Mouse (Mus musculus): ENCODE results near the gene Lmbr1l. TPM values are rescaled to one million over a fixed set of nuclear protein-coding genes. Genes with fewer than 3 reads are reported as not detected.

The Lmbr1l gene
- polyA plus RNA-seq, 1 experiment from 2014 or later, result 26.4 TPM

DNA sequence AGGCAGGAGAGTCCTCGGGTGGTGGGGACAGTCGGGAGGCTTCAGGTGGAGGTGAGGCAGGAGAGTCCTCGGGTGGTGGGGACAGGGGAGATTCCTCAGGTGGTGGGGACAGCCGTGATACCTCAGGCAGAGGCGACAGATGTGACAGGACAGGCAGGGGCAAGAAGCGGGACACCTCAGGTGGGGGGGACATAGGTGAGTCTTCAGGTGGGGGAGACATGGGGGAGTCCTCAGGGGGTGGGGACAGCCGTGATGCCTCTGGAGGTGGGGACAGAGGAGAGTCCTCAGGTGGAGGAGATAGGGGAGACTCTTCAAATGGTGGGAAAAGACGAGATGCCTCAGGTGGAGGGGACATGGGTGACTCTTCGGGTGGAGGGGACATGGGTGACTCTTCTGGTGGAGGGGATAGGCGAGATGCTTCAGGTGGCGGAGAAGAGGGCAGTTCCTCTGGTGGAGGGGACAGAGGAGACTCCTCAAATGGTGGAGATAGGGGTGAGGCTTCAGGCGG is 54.5 kb downstream of the Lmbr1l start:
- WGBS, result 93% methylated on average over 12 of the region's 12 CpGs
- Histone ChIP-seq H3K27ac (no peak overlapping the region), H3K9ac (no peak overlapping the region), H3K4me2 (replicated peaks) (no peak overlapping the region), H3K27me3 (no peaks in the 10 kb centered on the region), H3K4me1 (peaks cover 15% of the 10 kb centered on the region), H3K4me3 (no peak overlapping the region), H3K36me3 (peaks cover 80% of the 10 kb centered on the region), H3K9me3 (no peaks in the 10 kb centered on the region)
- no peak for ATAC-seq (ENCODE audit: insufficient number of reproducible peaks, insufficient read depth, low FRiP score, low TSS enrichment)

DNA sequence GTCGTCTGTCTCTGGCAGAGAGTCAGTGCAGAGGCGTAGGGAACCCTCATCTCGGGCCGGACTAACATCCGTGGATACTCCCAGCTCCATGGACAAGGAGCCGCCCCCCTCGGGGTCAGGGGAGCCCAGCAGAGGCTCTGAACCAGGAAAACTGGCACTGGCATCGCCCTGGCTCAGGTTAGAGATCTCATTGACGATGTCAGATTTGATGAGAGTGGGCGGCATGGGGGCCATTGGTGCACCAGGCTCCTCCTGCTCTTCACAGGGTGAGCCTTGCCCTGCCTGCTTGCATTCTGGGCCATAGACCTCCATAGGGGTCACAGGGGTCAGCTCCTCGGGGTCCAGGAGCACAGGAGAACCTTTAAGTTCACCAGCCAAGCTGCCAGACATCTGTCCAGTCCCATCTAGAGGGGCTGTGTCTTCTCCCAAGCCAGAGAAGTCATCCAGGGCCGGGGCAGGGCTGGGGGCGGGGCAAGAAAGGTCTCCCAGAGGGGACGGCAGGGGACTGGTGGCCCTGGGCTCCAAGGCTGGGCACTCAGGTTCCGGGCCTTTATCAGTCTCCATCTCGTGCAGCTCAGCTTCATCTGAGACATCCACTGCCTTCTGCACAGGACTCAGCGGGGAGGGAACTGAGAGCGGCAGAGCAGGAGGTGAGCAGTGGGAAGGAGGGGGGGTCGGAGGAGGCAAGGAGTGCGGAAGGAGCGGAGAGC is 56.2 kb downstream of the Lmbr1l start:
- no peaks in the 10 kb centered on the region for H3K4me1 ChIP-seq
- H3K27me3 ChIP-seq, result no peaks in the 10 kb centered on the region
- no peak overlapping the region for H3K4me3 ChIP-seq
- no peak overlapping the region for H3K4me2 ChIP-seq (replicated peaks)
- H3K27ac ChIP-seq, result no peak overlapping the region
- H3K9ac ChIP-seq, result no peak overlapping the region
- 87% methylated on average over 21 of the region's 21 CpGs for WGBS
- ATAC-seq (ENCODE audit: insufficient number of reproducible peaks, insufficient read depth, low FRiP score, low TSS enrichment), result no peak
- no peaks in the 10 kb centered on the region for H3K9me3 ChIP-seq
- H3K36me3 ChIP-seq, result peaks cover 96% of the 10 kb centered on the region

DNA sequence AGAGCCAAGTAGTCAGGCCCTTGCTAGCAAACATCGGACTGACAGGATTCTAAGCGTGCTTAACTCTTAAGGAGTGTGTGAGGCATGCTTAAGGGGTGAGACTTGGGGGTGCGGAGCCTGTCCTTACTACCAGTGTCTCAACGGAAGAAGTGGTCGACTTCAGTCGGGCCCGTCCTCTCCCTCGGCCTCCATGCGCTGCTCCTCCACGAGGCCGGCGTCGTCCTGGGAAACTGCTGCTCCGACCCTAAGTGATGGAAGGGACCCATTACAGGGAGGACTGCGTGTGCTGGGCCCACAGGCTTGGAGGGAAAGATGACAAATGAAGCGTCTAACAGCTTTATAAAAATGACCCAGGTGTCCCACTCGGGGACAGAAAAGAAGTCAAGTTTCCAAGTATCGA is 57.1 kb downstream of the Lmbr1l start:
- Histone ChIP-seq H3K4me1 (no peaks in the 10 kb centered on the region), H3K9ac (no peak overlapping the region), H3K27ac (no peak overlapping the region), H3K4me2 (replicated peaks) (no peak overlapping the region), H3K27me3 (no peaks in the 10 kb centered on the region), H3K36me3 (peaks cover 99% of the 10 kb centered on the region), H3K4me3 (no peak overlapping the region), H3K9me3 (no peaks in the 10 kb centered on the region)
- 95% methylated on average over 18 of the region's 18 CpGs for WGBS
- ATAC-seq (ENCODE audit: insufficient number of reproducible peaks, insufficient read depth, low FRiP score, low TSS enrichment), result no peak

DNA sequence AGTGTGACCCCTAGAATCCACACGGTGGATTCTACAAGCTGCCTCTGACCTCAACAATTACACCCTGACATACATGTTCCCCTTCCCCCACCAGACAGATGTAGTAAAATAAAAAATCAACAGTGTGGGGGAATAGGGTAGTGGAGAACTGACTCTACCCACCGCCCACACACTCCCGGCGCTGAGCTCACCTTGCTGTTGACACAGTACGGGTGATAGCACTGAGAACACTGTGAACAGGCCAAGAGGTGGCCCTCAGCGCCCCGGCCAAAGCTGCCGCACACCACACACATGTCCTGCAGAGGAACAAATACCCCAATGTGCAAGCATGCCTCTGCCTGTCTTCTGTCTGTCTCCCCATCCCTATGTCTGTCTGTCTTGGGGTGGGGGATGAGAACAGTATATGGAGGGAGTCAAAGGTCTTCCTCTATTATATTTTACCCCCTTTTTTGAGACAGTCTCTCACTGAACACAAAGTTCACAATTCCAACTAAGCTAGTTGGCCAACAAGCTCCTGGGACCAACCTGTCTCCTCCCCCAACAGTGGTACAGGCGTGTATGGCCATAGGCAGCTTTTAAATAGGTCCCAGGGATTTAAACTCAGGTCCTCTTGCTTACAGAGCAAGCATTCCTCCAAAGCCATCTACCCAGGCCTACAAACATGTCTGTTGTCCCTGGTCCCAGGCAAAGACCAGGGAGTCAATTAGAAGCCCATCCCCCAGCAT is 58.5 kb downstream of the Lmbr1l start:
- Histone ChIP-seq H3K27ac (no peak overlapping the region), H3K27me3 (no peaks in the 10 kb centered on the region), H3K4me3 (no peak overlapping the region), H3K4me1 (no peaks in the 10 kb centered on the region), H3K36me3 (peaks cover 99% of the 10 kb centered on the region), H3K9me3 (no peaks in the 10 kb centered on the region), H3K9ac (no peak overlapping the region), H3K4me2 (replicated peaks) (no peak overlapping the region)
- no peak for ATAC-seq (ENCODE audit: insufficient number of reproducible peaks, insufficient read depth, low FRiP score, low TSS enrichment)
- WGBS, result 85% methylated on average over 9 of the region's 9 CpGs

DNA sequence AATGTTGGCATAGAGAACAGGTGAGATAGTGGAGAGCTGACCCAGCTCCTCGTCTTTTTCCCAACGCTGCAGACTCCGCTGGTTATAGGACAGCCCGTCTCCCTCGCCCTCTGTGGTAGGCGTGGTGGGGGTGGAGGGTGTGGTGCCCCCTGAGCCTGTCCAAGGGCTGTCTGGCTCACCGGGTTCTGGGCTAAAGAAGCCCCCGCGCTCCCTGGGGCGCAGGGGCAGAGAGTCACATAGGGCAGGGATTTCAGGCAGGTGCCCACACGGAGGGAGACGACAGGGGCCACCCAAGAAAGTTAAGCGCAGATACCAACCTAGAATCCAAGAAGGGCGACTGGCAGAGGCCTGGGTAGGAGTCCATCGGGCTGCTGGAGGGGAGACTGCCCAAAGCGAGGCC is 63.8 kb downstream of the Lmbr1l start:
- ATAC-seq (ENCODE audit: insufficient number of reproducible peaks, insufficient read depth, low FRiP score, low TSS enrichment), result no peak
- 96% methylated on average over 16 of the region's 16 CpGs for WGBS
- H3K36me3 ChIP-seq, result peaks cover 99% of the 10 kb centered on the region
- H3K4me3 ChIP-seq, result no peak overlapping the region
- no peaks in the 10 kb centered on the region for H3K9me3 ChIP-seq
- no peak overlapping the region for H3K4me2 ChIP-seq (replicated peaks)
- no peak overlapping the region for H3K27ac ChIP-seq
- no peaks in the 10 kb centered on the region for H3K27me3 ChIP-seq
- H3K4me1 ChIP-seq, result no peaks in the 10 kb centered on the region
- H3K9ac ChIP-seq, result no peak overlapping the region

Other genes with a start within 250 kb of the Lmbr1l start
- gene Rnd1, start 240.8 kb downstream of the Lmbr1l start, polyA plus RNA-seq (2016; fragmentation: Nextera tagmentation; extraction: Ambion mirVana), result 0.57 and 0.91 TPM in 2 replicates
- gene Ccdc65, start 210.0 kb downstream of the Lmbr1l start, polyA plus RNA-seq (2016; fragmentation: Nextera tagmentation; extraction: Ambion mirVana), result 1.1 and 1.2 TPM in 2 replicates
- 25.1 and 26.3 TPM in 2 replicates for gene Fkbp11, start 190.0 kb downstream of the Lmbr1l start, polyA plus RNA-seq (2016; fragmentation: Nextera tagmentation; extraction: Ambion mirVana)
- 51.2 and 52.1 TPM in 2 replicates for gene Arf3, start 155.0 kb downstream of the Lmbr1l start, polyA plus RNA-seq (2016; fragmentation: Nextera tagmentation; extraction: Ambion mirVana)
- gene Wnt10b, start 140.1 kb downstream of the Lmbr1l start, polyA plus RNA-seq (2016; fragmentation: Nextera tagmentation; extraction: Ambion mirVana), result 1.5 and 1.7 TPM in 2 replicates
- 0.13 and 0.38 TPM in 2 replicates for gene Wnt1, start 128.4 kb downstream of the Lmbr1l start, polyA plus RNA-seq (2016; fragmentation: Nextera tagmentation; extraction: Ambion mirVana)
- gene Ddn, start 108.7 kb downstream of the Lmbr1l start, polyA plus RNA-seq (2016; fragmentation: Nextera tagmentation; extraction: Ambion mirVana), result 0.04 TPM in 1 of 2 replicates, not detected in the other
- 85.9 and 87.1 TPM in 2 replicates for gene Prkag1, start 86.7 kb downstream of the Lmbr1l start, polyA plus RNA-seq (2016; fragmentation: Nextera tagmentation; extraction: Ambion mirVana)
- 12.9 and 14.2 TPM in 2 replicates for gene Kmt2d, start 47.0 kb downstream of the Lmbr1l start, polyA plus RNA-seq (2016; fragmentation: Nextera tagmentation; extraction: Ambion mirVana)
- gene Rhebl1, start 23.7 kb downstream of the Lmbr1l start, polyA plus RNA-seq (2016; fragmentation: Nextera tagmentation; extraction: Ambion mirVana), result 19.3 and 20.7 TPM in 2 replicates
- 0.67 and 1.2 TPM in 2 replicates for gene Dhh, start 19.7 kb downstream of the Lmbr1l start, polyA plus RNA-seq (2016; fragmentation: Nextera tagmentation; extraction: Ambion mirVana)
- gene Tuba1b, start 16.3 kb upstream of the Lmbr1l start, polyA plus RNA-seq (2016; fragmentation: Nextera tagmentation; extraction: Ambion mirVana), result 1,598 and 1,609 TPM in 2 replicates
- not detected in 2 replicates for gene Gm49450, start 35.3 kb upstream of the Lmbr1l start, polyA plus RNA-seq (2016; fragmentation: Nextera tagmentation; extraction: Ambion mirVana)
- 2,353 and 2,615 TPM in 2 replicates for gene Tuba1a, start 35.5 kb upstream of the Lmbr1l start, polyA plus RNA-seq (2016; fragmentation: Nextera tagmentation; extraction: Ambion mirVana)
- gene Tuba1c, start 111.7 kb upstream of the Lmbr1l start, polyA plus RNA-seq (2016; fragmentation: Nextera tagmentation; extraction: Ambion mirVana), result 98.8 and 103 TPM in 2 replicates
- gene Prph, start 136.9 kb upstream of the Lmbr1l start, polyA plus RNA-seq (2016; fragmentation: Nextera tagmentation; extraction: Ambion mirVana), result 35.6 and 50.9 TPM in 2 replicates
- 38.5 and 39.0 TPM in 2 replicates for gene Troap, start 156.3 kb upstream of the Lmbr1l start, polyA plus RNA-seq (2016; fragmentation: Nextera tagmentation; extraction: Ambion mirVana)
- 0.42 and 0.46 TPM in 2 replicates for gene C1ql4, start 169.6 kb upstream of the Lmbr1l start, polyA plus RNA-seq (2016; fragmentation: Nextera tagmentation; extraction: Ambion mirVana)
- gene Dnajc22, start 174.9 kb upstream of the Lmbr1l start, polyA plus RNA-seq (2016; fragmentation: Nextera tagmentation; extraction: Ambion mirVana), result 0.70 and 0.75 TPM in 2 replicates
- 69.4 and 73.4 TPM in 2 replicates for gene Spats2, start 207.7 kb upstream of the Lmbr1l start, polyA plus RNA-seq (2016; fragmentation: Nextera tagmentation; extraction: Ambion mirVana)